8 mouse cellular contexts compared by ENCODE assay signal in the genomic region with DNA sequence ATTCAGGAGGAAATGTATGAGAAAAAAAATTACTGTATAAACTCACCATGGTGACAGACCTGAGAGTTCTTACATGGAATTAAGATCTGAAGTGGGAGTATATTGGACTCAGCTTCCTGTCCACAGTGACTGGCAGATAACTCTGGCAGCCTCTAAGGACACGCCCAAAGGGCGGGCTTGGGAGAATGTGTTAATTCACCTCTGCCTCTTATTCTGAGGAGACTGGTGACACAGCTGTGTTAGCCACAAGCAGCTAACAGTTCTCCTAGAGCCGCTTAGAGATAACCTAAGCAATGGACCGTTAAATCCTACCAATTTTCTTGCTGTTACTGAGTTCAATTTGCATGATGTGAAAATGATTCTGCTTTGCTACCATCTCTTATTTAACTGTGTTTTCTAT.
DNase-seq lines count a peak whose midpoint lies in the region; ATAC-seq lines count a peak whose summit lies in the region.

No protein-coding gene starts in this region.

- H3K9me3 ChIP-seq in forebrain, embryonic 16.5 days (ENCODE audit: control insufficient read depth, low read length), result no peaks in the 10 kb centered on the region

- no peak overlapping the region for H3K4me2 ChIP-seq in forebrain, embryonic 16.5 days (ENCODE audit: low read length)

- ATAC-seq in forebrain, embryonic 16.5 days, result 0 out of 2 replicates have a peak, but pooled peaks have one; percentile 49

- H3K27ac ChIP-seq in forebrain, embryonic 16.5 days (ENCODE audit: low read length), result no peak overlapping the region

- WGBS in forebrain, embryonic 16.5 days, result 47% methylated on average over 4 of the region's 4 CpGs

- H3K36me3 ChIP-seq in forebrain, embryonic 16.5 days (ENCODE audit: control insufficient read depth, insufficient read depth), result peaks cover 2% of the 10 kb centered on the region

- peak; percentile 17 for DNase-seq in adrenal gland, adult 2 months
- DNase-seq in adrenal gland, adult 8-10 months, result no peak
- peak; percentile 28 for DNase-seq in CD4-positive helper T cell, adult 2 months (ENCODE audit: low read depth, low spot score)
- peak; percentile 16 to 33 for DNase-seq in kidney, postnatal 4 days
- peak; percentile 39 for DNase-seq in retina, postnatal 1 day
- DNase-seq in neural tube, embryonic 10.5 days (ENCODE audit: extremely low spot score, low spot score), result no peak
- DNase-seq in right cerebral cortex, postnatal 25 days, result no peak

- H3K9ac ChIP-seq in forebrain, embryonic 16.5 days (replicated peaks; ENCODE audit: low read depth, low read length), result no peak overlapping the region

- no peak overlapping the region for H3K4me3 ChIP-seq in forebrain, embryonic 16.5 days (replicated peaks; ENCODE audit: low read length)

- H3K27me3 ChIP-seq in forebrain, embryonic 16.5 days (replicated peaks; ENCODE audit: control insufficient read depth, insufficient read depth, low read length), result no peaks in the 10 kb centered on the region

- peaks cover 10% of the 10 kb centered on the region for H3K4me1 ChIP-seq in forebrain, embryonic 16.5 days (replicated peaks; ENCODE audit: control insufficient read depth, insufficient read depth, low read length)

Comparison
In these comparisons a context has a peak if more than half of its experiments do, and no peak if none do; other contexts are left out.
1. DNase-seq: peak in adrenal gland, adult 2 months (single experiment), CD4-positive helper T cell, adult 2 months (single experiment), kidney, postnatal 4 days (2 of 2) and retina, postnatal 1 day (single experiment); none in adrenal gland, adult 8-10 months (single experiment), neural tube, embryonic 10.5 days (single experiment) and right cerebral cortex, postnatal 25 days (single experiment).